Mouse (Mus musculus): ENCODE data around the gene Lcmt2.

DNA sequence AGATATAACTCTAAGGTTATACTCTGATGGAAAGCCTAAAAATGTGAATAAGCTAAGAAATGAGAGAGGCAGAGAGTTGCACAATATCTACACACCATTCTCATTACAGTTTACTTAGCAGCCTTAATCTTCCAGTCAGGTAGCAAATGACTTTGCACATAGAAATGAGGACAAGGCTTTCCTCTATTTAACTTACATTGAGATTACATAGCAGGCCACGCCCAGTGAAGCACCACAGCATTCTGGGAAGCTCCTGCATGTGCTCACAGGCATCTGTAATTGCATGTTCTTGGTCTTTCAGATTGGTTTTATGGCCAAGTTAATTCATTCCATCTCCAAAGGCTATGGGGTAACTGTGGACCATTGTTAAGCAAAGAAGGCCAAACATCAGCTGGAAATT, 7.6 kb downstream of the Lcmt2 start:
- TF ChIP-seq POLR2A (IDR thresholded peaks at IDR 0.05; ENCODE audit: low read depth, low read length), result no peak
- TF ChIP-seq CTCF (conservative IDR thresholded peaks at IDR 0.05; ENCODE audit: insufficient read depth, insufficient read length, low read depth, low read length), result no peak
